Mouse (Mus musculus): ENCODE results near the gene Cldnd2. TPM values are rescaled to one million over a fixed set of nuclear protein-coding genes. Genes with fewer than 3 reads are reported as not detected.

Gene Cldnd2
- polyA plus RNA-seq, 1 experiment from 2014 or later: not detected

DNA sequence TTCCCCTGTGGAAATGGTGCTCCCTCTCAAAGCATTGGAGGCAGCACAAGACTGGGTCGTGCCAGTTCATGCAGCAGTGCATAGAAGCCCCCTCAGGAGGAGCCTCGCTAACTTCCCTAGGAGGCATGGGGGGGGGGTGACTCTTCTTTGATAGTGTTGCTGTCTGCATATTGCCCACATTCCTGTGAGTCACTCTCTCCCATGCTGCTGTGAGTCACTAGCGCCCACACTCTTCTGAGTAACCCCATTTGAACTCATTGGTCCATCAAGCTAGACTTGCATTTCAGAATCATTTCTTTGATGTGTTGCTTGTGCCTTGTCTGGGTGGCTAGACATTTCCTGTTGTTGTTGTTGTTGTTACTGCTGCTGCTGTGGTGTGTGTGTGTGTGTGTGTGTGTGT, 40.6 kb downstream of the Cldnd2 start:
- H3K9me3 ChIP-seq (replicated peaks; ENCODE audit: control insufficient read depth, low read length): no peaks in the 10 kb centered on the region
- no peaks in the 10 kb centered on the region for H3K4me1 ChIP-seq (ENCODE audit: control insufficient read depth, insufficient read depth, low read length)
- no peaks in the 10 kb centered on the region for H3K36me3 ChIP-seq (ENCODE audit: control insufficient read depth, insufficient read depth, low read length)
- no peak overlapping the region for H3K4me3 ChIP-seq (replicated peaks; ENCODE audit: low read length)
- peaks cover 19% of the 10 kb centered on the region for H3K27me3 ChIP-seq (ENCODE audit: control insufficient read depth, insufficient read depth, low read length)
- no peak overlapping the region for H3K27ac ChIP-seq (ENCODE audit: low read length)
- no peak for ATAC-seq (ENCODE audit: insufficient read depth, low FRiP score)
- WGBS: 61% methylated on average over 3 of the region's 3 CpGs
- no peak overlapping the region for H3K4me2 ChIP-seq (ENCODE audit: low read depth, low read length)
- no peak overlapping the region for H3K9ac ChIP-seq (ENCODE audit: low read length)

GRCm38 (mm10) chr7:43482090-43482716, 41.6 kb downstream of the Cldnd2 start:
- Histone ChIP-seq H3K27ac (ENCODE audit: low read length) (no peak overlapping the region), H3K9me3 (replicated peaks; ENCODE audit: control insufficient read depth, low read length) (no peaks in the 10 kb centered on the region), H3K4me3 (replicated peaks; ENCODE audit: low read length) (no peak overlapping the region), H3K9ac (ENCODE audit: low read length) (no peak overlapping the region), H3K36me3 (ENCODE audit: control insufficient read depth, insufficient read depth, low read length) (no peaks in the 10 kb centered on the region), H3K4me2 (ENCODE audit: low read depth, low read length) (no peak overlapping the region), H3K4me1 (ENCODE audit: control insufficient read depth, insufficient read depth, low read length) (no peaks in the 10 kb centered on the region), H3K27me3 (ENCODE audit: control insufficient read depth, insufficient read depth, low read length) (peaks cover 9% of the 10 kb centered on the region; the same call in 1 of the 2 replicates)
- ATAC-seq (ENCODE audit: insufficient read depth, low FRiP score): 0 out of 2 replicates have a peak, but pooled peaks have one; percentile 31
- 59% methylated on average over 8 of the region's 8 CpGs for WGBS

- Histone ChIP-seq H3K27me3 (ENCODE audit: control insufficient read depth, insufficient read depth, low read length) (0 out of 2 replicates have a peak, but pooled peaks cover 3% of the 10 kb centered on the region), H3K9ac (ENCODE audit: low read length) (no peak overlapping the region), H3K4me3 (replicated peaks; ENCODE audit: low read length) (no peak overlapping the region), H3K36me3 (ENCODE audit: control insufficient read depth, insufficient read depth, low read length) (no peaks in the 10 kb centered on the region), H3K4me2 (ENCODE audit: low read depth, low read length) (no peak overlapping the region), H3K4me1 (ENCODE audit: control insufficient read depth, insufficient read depth, low read length) (no peaks in the 10 kb centered on the region), H3K9me3 (replicated peaks; ENCODE audit: control insufficient read depth, low read length) (no peaks in the 10 kb centered on the region), H3K27ac (ENCODE audit: low read length) (no peak overlapping the region)
- 9% methylated on average over 10 of the region's 10 CpGs for WGBS
- ATAC-seq (ENCODE audit: insufficient read depth, low FRiP score): no peak
These were observed 42.7 kb downstream of the Cldnd2 start for GRCm38 (mm10) chr7:43483236-43483635.

GRCm38 (mm10) chr7:43488646-43489045, 48.1 kb downstream of the Cldnd2 start:
- no peak overlapping the region for H3K4me2 ChIP-seq (ENCODE audit: low read depth, low read length)

GRCm38 (mm10) chr7:43489631-43490125, 49.1 kb downstream of the Cldnd2 start, which contains the start of gene Iglon5:
Gene Iglon5 (minus strand): TSS chr7:43490075.
- 0 out of 2 replicates have a peak, but pooled peaks have one; percentile 23 for ATAC-seq (ENCODE audit: insufficient read depth, low FRiP score)

More at GRCm38 (mm10) chr7:43488646-43489045, 48.1 kb downstream of the Cldnd2 start:
- H3K4me1 ChIP-seq (ENCODE audit: control insufficient read depth, insufficient read depth, low read length): no peaks in the 10 kb centered on the region; the same call in 1 of the 2 replicates
- H3K36me3 ChIP-seq (ENCODE audit: control insufficient read depth, insufficient read depth, low read length): no peaks in the 10 kb centered on the region
- no peak for ATAC-seq (ENCODE audit: insufficient read depth, low FRiP score)
- no peak overlapping the region for H3K9ac ChIP-seq (ENCODE audit: low read length)
- no peak overlapping the region for H3K27ac ChIP-seq (ENCODE audit: low read length)
- H3K27me3 ChIP-seq (ENCODE audit: control insufficient read depth, insufficient read depth, low read length): no peaks in the 10 kb centered on the region
- 37% methylated on average over 5 of the region's 5 CpGs for WGBS
- H3K9me3 ChIP-seq (replicated peaks; ENCODE audit: control insufficient read depth, low read length): no peaks in the 10 kb centered on the region
- H3K4me3 ChIP-seq (replicated peaks; ENCODE audit: low read length): no peak overlapping the region

GRCm38 (mm10) chr7:43490182-43490584, 49.6 kb downstream of the Cldnd2 start:
- 2% methylated on average over 13 of the region's 13 CpGs for WGBS
- Histone ChIP-seq H3K4me2 (ENCODE audit: low read depth, low read length) (peak overlapping the region; percentile 67), H3K4me3 (replicated peaks; ENCODE audit: low read length) (peak overlapping the region; percentile 48), H3K9ac (ENCODE audit: low read length) (peak overlapping the region; percentile 68), H3K27ac (ENCODE audit: low read length) (no peak overlapping the region), H3K4me1 (ENCODE audit: control insufficient read depth, insufficient read depth, low read length) (no peaks in the 10 kb centered on the region; the same call in 1 of the 2 replicates), H3K36me3 (ENCODE audit: control insufficient read depth, insufficient read depth, low read length) (no peaks in the 10 kb centered on the region), H3K9me3 (replicated peaks; ENCODE audit: control insufficient read depth, low read length) (no peaks in the 10 kb centered on the region), H3K27me3 (ENCODE audit: control insufficient read depth, insufficient read depth, low read length) (no peaks in the 10 kb centered on the region; the same call in 1 of the 2 replicates)
- ATAC-seq (ENCODE audit: insufficient read depth, low FRiP score): peak; percentile 79

More at GRCm38 (mm10) chr7:43489631-43490125, 49.1 kb downstream of the Cldnd2 start, which contains the start of gene Iglon5:
- no peaks in the 10 kb centered on the region for H3K36me3 ChIP-seq (ENCODE audit: control insufficient read depth, insufficient read depth, low read length)
- H3K27me3 ChIP-seq (ENCODE audit: control insufficient read depth, insufficient read depth, low read length): no peaks in the 10 kb centered on the region
- no peak within 1 kb of the TSS for H3K27ac ChIP-seq (ENCODE audit: low read length)
- H3K4me1 ChIP-seq (ENCODE audit: control insufficient read depth, insufficient read depth, low read length): no peaks in the 10 kb centered on the region; the same call in 1 of the 2 replicates
- 3% methylated on average over 19 of the region's 41 CpGs for WGBS
- peak within 1 kb of the TSS; percentile 67 for H3K4me2 ChIP-seq (ENCODE audit: low read depth, low read length)
- peak within 1 kb of the TSS; percentile 68 for H3K9ac ChIP-seq (ENCODE audit: low read length)
- no peaks in the 10 kb centered on the region for H3K9me3 ChIP-seq (replicated peaks; ENCODE audit: control insufficient read depth, low read length)
- H3K4me3 ChIP-seq (replicated peaks; ENCODE audit: low read length): peak within 1 kb of the TSS; percentile 48

DNA sequence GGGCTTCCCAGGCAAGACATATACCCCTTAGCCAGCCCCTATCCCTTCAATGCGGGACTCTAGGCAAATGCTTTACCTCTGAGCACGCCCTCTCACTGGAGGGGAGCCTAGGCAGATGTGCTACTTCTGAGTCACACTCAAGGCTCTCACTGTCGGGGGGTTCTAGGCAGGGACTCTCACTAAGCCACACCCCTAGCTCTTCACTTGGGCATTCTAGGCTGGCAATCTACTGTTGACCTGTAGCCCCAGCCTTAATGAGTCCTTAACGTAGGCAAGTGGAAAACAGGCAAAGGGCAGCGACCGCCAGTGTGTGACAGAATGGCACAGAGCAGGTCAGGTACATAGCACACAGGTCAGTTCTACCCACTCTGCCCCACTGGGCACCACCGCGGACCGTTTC, 50.3 kb downstream of the Cldnd2 start:
- WGBS: 57% methylated on average over 9 of the region's 9 CpGs
- Histone ChIP-seq H3K4me3 (replicated peaks; ENCODE audit: low read length) (no peak overlapping the region), H3K4me2 (ENCODE audit: low read depth, low read length) (no peak overlapping the region)

More for the DNA sequence above, 50.3 kb downstream of the Cldnd2 start:
- H3K9ac ChIP-seq (ENCODE audit: low read length): no peak overlapping the region
- no peak for ATAC-seq (ENCODE audit: insufficient read depth, low FRiP score)
- no peaks in the 10 kb centered on the region; the same call in 1 of the 2 replicates for H3K4me1 ChIP-seq (ENCODE audit: control insufficient read depth, insufficient read depth, low read length)
- H3K27me3 ChIP-seq (ENCODE audit: control insufficient read depth, insufficient read depth, low read length): no peaks in the 10 kb centered on the region; the same call in 1 of the 2 replicates
- H3K9me3 ChIP-seq (replicated peaks; ENCODE audit: control insufficient read depth, low read length): no peaks in the 10 kb centered on the region
- no peaks in the 10 kb centered on the region for H3K36me3 ChIP-seq (ENCODE audit: control insufficient read depth, insufficient read depth, low read length)
- no peak overlapping the region for H3K27ac ChIP-seq (ENCODE audit: low read length)

Small RNA genes lying within 50 kb of the gene (microRNA-seq; reads per million reads assigned to microRNA genes)
- gene Mir7051: 0.50 reads per million

Other genes starting within 250 kb of the Cldnd2 start
- gene Zfp715, start 127.5 kb upstream of the Cldnd2 start, polyA plus RNA-seq (2015; fragmentation: Nextera tagmentation; extraction: Ambion mirVana): 13.7 and 14.4 TPM in 2 replicates
- 0.15 and 0.27 TPM in 2 replicates for gene Siglecf, start 89.4 kb upstream of the Cldnd2 start, polyA plus RNA-seq (2015; fragmentation: Nextera tagmentation; extraction: Ambion mirVana)
- gene Siglecg, start 32.6 kb upstream of the Cldnd2 start, polyA plus RNA-seq (2015; fragmentation: Nextera tagmentation; extraction: Ambion mirVana): 0.26 and 0.45 TPM in 2 replicates
- 0.29 TPM in 1 of 2 replicates, not detected in the other for gene Lim2, start 13.1 kb upstream of the Cldnd2 start, polyA plus RNA-seq (2015; fragmentation: Nextera tagmentation; extraction: Ambion mirVana)
- 2.7 and 2.8 TPM in 2 replicates for gene Nkg7, start 3.7 kb upstream of the Cldnd2 start, polyA plus RNA-seq (2015; fragmentation: Nextera tagmentation; extraction: Ambion mirVana)
- 365 and 382 TPM in 2 replicates for gene Etfb, start 3.3 kb downstream of the Cldnd2 start, polyA plus RNA-seq (2015; fragmentation: Nextera tagmentation; extraction: Ambion mirVana)
- 0.62 TPM in 1 of 2 replicates, not detected in the other for gene Gm45233, start 3.3 kb downstream of the Cldnd2 start, polyA plus RNA-seq (2015; fragmentation: Nextera tagmentation; extraction: Ambion mirVana)
- gene Vsig10l, start 22.4 kb downstream of the Cldnd2 start, polyA plus RNA-seq (2015; fragmentation: Nextera tagmentation; extraction: Ambion mirVana): 17.7 and 28.7 TPM in 2 replicates
- 0.30 and 0.39 TPM in 2 replicates for gene Iglon5, start 49.3 kb downstream of the Cldnd2 start, polyA plus RNA-seq (2015; fragmentation: Nextera tagmentation; extraction: Ambion mirVana)
- not detected in 2 replicates for gene 4931406B18Rik, start 65.2 kb downstream of the Cldnd2 start, polyA plus RNA-seq (2015; fragmentation: Nextera tagmentation; extraction: Ambion mirVana)
- 3.0 and 3.7 TPM in 2 replicates for gene Cd33, start 103.6 kb downstream of the Cldnd2 start, polyA plus RNA-seq (2015; fragmentation: Nextera tagmentation; extraction: Ambion mirVana)
- 3.5 and 3.6 TPM in 2 replicates for gene Zfp658, start 121.5 kb downstream of the Cldnd2 start, polyA plus RNA-seq (2015; fragmentation: Nextera tagmentation; extraction: Ambion mirVana)
- gene Zfp719, start 138.8 kb downstream of the Cldnd2 start, polyA plus RNA-seq (2015; fragmentation: Nextera tagmentation; extraction: Ambion mirVana): 11.3 and 12.9 TPM in 2 replicates
- gene Zfp819, start 166.4 kb downstream of the Cldnd2 start, polyA plus RNA-seq (2015; fragmentation: Nextera tagmentation; extraction: Ambion mirVana): not detected in 2 replicates
- 1.0 and 1.4 TPM in 2 replicates for gene Ceacam18, start 193.9 kb downstream of the Cldnd2 start, polyA plus RNA-seq (2015; fragmentation: Nextera tagmentation; extraction: Ambion mirVana)
- gene Siglece, start 219.4 kb downstream of the Cldnd2 start, polyA plus RNA-seq (2015; fragmentation: Nextera tagmentation; extraction: Ambion mirVana): 2.2 and 2.6 TPM in 2 replicates
- 11.7 and 12.2 TPM in 2 replicates for gene Ctu1, start 231.2 kb downstream of the Cldnd2 start, polyA plus RNA-seq (2015; fragmentation: Nextera tagmentation; extraction: Ambion mirVana)
- 0.28 and 1.1 TPM in 2 replicates for gene Klk14, start 249.6 kb downstream of the Cldnd2 start, polyA plus RNA-seq (2015; fragmentation: Nextera tagmentation; extraction: Ambion mirVana)

Measured in stomach, embryonic 16.5 days (tissue).